Mouse (Mus musculus): ENCODE results near the gene Slc15a4.

Gene Slc15a4

DNA sequence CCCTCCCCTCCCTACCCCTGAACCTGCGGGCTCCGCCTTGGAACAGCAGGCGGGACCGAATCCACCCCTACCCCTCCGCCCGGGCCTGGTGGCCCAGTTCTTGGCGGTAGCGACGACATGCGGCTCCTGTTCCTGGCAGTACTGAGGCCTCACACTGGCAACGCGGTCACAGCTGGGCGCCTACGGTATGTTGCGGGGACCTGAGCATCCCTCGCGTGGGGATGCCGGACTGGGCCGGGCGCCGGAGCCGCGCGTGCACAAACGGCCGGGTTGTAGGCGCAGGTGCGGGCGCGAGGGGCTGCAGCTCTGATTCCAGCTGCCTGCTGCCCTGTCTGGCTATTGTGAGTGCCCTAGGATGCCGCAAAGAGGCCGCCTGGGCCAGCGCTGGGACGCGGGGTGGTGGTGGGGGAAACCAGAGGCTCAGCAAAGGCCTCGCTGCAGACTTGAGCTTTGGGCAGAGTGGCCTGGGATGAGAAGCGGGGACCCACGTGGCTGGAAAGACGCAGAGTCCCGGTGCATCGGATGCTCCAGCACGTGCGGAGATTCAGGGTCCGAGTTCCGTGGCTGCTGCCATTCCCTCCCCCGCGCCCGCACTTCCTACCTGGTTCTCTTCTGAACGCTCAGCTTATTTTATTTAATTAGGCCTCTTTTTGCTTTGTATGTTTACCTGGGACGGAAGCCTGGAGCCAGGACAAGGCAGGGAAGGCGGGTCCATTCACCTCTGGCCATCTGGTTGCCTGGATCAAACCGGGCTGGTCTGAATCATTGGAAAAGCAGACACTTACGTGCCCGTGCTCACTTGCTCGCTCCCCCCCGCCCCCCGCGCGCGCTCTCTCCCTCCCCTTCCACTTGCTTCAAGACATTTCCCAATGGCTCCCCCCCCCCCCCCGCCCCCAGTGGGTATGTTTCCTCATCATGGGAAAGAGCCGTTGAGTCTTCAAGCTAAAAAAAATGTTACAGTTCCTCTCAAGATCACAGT is at the start of gene Slc15a4, which contains the start of gene Glt1d1:
Slc15a4 (minus strand) TSS at position 731 of the 979 bp plus-strand sequence.
Glt1d1 (plus strand) TSS at position 96 of the 979 bp plus-strand sequence.
- no peak for DNase-seq (ENCODE audit: low spot score)

- no peak for DNase-seq (ENCODE audit: low spot score)
Measured at GRCm38 (mm10) chr5:127678501-127678900, 45.8 kb upstream of the Slc15a4 start.

DNA sequence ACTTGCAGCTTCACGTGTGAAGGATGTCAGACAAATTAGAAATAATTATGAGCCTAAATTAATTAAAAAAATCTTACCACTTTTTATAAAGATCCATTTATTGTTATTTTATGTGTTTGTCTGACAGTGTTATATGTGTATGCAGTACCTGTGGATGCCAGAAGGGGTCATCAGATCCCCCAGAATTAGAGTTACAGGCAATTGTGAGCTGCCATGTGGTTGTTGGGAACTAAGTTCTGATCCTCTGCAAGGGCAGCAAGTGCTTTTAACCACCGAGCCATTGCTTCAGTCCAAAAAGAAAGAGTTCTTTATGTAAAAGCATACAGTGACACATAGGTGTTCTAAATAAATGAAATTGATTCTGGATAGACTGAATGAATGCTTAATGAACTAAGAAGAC is 44.9 kb upstream of the Slc15a4 start:
- DNase-seq (ENCODE audit: low spot score), result no peak

- DNase-seq (ENCODE audit: low spot score), result no peak
Measured at GRCm38 (mm10) chr5:127673913-127674312, 41.2 kb upstream of the Slc15a4 start.

DNA sequence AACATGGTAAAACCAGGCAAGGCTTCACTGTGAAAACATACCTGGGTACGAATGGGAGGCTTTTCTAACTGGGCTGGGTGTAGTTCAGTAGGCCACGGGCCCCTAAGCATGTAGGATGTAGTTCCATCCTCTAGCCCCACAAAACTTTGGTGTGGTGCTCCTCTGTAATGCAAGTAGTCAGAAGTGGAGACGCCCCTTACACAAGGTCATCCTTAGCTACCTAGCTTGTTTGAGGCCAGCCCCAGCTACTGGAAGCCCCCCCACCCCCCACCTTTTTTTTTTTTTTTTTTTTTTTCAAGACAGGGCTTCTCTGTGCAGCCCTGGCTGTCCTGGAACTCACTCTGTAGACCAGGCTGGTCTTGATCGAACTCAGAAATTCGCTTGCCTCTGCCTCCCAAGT is 28.3 kb upstream of the Slc15a4 start:
- no peak for DNase-seq (ENCODE audit: low spot score)

DNA sequence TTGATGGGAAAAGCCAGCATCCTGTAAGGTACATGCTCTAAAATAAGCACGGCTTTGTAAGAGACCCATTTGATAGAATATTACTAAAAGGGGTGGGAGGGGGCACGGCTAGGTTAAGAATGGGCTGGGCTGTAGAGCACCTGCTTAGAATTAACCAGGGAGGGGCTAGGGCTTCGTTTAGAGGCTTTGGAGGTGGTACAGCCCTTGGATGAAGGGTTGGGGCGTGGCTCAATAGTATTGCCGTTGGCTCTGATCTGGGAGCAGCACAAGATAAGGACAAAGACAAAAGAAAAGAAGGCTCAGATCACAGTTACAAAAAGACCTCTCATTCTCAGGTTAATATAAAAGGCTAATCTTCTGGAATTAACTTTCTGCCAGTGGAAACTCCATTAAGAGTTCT is 27.6 kb upstream of the Slc15a4 start:
- DNase-seq (ENCODE audit: low spot score), result no peak

GRCm38 (mm10) chr5:127659312-127659711 is 26.6 kb upstream of the Slc15a4 start:
- DNase-seq (ENCODE audit: low spot score), result no peak

- DNase-seq (ENCODE audit: low spot score), result no peak
Measured at GRCm38 (mm10) chr5:127658257-127658656, 25.6 kb upstream of the Slc15a4 start.

DNA sequence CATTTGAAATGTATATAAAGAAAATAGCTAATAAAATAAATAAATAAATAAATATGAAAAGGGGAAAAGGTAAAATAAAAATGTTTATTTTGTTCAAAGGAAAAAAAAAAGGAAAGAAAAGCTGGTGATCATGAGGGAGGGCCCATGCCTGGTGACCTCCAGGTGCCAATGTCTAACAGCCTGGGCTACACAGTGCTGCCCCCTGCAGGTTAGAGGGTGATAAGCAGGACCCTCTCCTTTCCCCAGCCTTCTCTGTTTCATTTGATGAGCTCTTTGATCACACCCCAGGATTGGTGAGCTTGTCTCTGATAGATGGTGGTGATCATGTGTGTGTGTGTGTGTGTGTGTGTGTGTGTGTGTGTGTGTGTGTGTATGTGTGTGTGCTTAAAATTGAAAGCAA is 16.4 kb upstream of the Slc15a4 start:
- DNase-seq (ENCODE audit: low spot score), result no peak

GRCm38 (mm10) chr5:127648046-127648445 is 15.3 kb upstream of the Slc15a4 start:
- no peak for DNase-seq (ENCODE audit: low spot score)

DNA sequence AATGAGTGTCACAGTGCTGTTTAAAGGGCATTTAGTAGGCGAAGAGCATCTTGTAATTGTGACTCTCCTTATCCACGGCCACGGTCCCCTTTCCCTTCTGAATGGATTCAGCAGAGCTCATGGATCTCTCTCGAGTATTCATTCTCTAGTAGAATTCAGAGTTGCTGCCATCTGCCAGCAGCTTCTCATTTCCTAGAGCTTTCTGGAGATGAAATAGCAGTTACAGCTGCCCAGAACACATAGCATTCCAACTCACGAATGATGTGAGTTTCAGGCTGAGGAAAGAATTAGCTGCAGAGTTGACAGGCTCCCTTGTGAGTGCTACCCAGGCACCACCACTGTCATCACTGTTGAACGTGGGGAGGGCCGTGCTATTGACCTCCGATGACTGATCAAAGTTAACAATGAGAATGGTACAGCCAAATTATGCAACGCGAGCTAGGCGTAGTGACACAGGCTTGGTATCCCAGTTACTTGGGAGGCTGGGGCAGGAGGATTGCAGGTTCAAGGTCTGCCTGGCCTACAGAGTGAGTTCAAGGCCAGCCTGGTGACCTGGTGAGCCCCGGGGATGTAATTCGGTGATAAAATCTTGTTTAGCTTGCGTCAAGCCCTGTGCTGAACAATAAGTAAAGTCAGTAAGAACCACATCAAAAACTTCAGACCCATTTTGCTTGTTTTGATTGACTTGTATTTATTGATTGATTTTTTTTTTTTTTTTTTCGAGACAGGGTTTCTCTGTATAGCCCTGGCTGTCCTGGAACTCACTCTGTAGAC is 8.7 kb upstream of the Slc15a4 start:
- no peak for DNase-seq (ENCODE audit: low spot score)

- DNase-seq (ENCODE audit: low spot score), result no peak
Measured at GRCm38 (mm10) chr5:127640359-127640758, 7.7 kb upstream of the Slc15a4 start.

- DNase-seq (ENCODE audit: low spot score), result no peak
Measured at GRCm38 (mm10) chr5:127639635-127640034, 6.9 kb upstream of the Slc15a4 start.

DNA sequence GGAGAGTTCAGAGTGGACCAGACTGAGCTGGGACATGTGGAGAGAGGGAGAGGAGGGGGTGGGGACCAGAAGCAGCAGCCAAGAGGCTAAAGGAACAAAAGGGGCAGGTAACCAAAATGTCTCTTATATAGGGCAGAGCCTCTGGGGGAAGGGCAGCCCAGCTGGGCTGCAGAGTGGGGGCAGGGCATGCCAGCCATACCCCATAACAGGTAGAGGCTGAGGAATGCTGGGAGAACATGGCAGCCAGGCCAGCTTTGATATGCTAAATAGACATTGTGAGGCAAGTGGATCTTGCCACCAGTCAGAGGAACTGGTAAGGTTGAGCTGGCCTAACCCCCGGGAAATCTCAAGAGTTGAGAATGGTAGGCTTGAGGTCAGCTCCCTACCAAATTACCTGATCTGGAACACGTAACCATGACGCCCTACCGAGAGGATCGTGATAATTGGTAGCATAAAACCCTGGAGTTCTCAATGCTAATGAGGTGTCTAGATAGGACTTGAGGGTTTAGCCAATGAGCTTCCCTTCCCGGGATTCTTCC is 6.4 kb upstream of the Slc15a4 start:
- no peak for DNase-seq (ENCODE audit: low spot score)

DNA sequence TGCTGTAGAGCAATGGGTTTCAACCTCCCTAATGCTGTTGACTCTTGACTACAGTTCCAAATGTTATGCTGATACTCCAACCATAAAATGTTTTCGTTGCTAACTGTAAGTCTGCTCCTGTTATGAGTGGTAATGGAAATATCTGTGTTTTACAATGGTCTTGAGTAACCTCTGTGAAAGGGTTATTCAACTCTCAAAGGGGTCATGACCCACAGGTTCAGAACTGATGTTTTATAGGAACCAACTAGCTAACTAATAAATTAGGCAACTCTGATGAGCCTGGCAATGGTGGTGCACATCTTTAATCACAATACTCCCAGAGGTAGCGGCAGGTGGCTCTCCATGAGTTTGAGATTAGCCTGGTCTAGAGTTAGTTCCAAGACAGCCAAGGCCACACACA is 5.5 kb upstream of the Slc15a4 start:
- no peak for DNase-seq (ENCODE audit: low spot score)

DNA sequence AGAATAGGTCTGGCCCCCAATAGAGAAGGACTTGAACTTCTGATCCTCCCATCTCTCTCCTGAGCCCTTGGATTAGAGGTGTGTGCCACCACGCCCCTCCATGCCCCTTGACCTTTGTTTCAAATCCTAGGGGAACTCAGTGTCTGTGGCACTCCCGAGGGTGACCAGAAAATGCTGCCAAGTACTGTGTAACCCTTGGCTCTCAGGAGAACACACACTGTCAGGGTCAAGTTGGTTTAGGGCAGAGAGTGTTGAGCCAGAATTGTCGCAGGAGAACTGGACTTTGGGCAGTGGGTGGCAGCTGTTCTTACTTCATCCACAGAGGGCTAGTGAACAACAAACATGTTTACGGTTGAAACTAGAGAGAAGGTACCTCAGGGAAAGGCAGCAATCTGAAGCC is 4.9 kb upstream of the Slc15a4 start:
- DNase-seq (ENCODE audit: low spot score), result no peak

GRCm38 (mm10) chr5:127633666-127634065 is 969 bp upstream of the Slc15a4 start:
- no peak for DNase-seq (ENCODE audit: low spot score)

DNA sequence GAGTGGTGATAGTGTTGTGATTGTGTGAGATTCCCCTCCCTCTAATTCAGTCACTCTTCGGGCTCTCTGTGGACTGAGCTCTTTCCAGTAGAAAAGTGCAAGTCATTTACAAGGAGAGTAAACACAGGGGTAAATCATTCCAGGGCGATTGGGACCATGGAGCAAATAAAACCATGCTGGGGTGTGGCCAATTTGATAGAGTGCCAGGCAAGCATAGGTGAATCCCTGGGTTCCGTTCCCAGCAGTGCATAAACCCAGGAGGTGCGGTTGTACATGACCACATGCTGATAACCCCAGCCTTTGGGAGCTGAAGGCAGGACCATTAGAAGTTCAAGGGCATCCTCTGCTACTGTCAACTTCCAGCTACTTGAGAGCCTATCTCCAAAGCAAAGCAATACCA is 491 bp upstream of the Slc15a4 start:
- DNase-seq (ENCODE audit: low spot score), result no peak

- DNase-seq (ENCODE audit: low spot score), result no peak
Measured at GRCm38 (mm10) chr5:127631671-127632070, 1.0 kb downstream of the Slc15a4 start.

GRCm38 (mm10) chr5:127627242-127627641 is 5.5 kb downstream of the Slc15a4 start:
- no peak for DNase-seq (ENCODE audit: low spot score)

DNA sequence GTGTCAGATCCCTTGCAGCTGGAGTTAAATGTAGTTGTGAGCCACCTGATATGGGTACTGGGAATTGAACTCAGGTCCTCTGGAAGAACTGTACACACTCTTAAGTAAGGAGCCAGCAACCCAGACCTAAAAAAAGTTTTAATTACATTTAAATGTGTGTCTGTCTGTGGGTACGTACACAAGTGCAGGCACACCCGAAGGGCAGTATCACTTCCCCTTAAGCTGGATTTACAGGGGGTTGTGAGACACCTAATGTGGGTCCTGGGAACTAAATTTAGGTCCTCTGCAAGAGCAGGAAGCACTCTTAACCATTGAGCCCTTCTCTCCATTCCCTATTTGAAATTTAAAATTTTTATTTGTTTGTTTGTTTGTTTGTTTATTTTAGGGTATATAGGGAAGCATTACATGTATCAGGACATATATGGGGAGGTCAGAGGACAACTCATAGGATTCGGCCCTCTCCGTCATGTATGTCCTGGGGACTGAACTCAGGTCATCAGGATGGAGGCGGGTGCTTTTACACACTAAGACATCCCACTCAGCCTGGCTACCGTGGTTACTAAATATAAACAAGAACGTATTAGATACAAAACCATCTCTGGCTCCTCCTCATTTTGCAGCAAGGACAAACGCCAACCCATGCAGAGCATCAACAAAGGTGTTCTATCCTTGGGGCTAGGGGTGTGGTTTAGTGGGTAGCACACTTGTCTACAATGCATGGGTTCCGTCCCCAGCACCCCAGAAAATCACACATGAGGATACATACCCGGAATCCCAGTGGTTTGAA is 8.1 kb downstream of the Slc15a4 start:
- no peak for DNase-seq (ENCODE audit: low spot score)

DNA sequence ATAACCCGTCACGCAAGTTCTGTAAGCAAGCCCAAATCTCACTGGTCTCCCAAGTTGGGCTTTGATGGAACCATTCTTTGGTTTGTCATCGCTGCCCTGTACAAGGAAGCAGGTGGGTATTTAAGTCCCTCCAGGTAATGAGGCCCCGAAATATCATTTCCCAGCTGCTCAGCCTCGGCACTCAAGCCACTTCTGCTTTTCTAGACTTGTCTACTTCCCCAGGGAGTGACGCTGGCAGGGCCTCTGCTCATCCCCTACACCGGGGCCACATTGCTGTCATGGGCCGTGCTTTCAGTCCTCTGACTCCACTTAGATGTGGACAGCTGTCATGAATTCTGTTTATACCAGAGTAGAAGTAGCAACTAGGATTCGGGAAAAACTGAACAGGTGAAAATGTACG is 11.6 kb downstream of the Slc15a4 start:
- DNase-seq (ENCODE audit: low spot score), result no peak
